Mouse (Mus musculus): Measurements from ENCODE around the gene Ifit1bl2. TPM values are rescaled to one million over a fixed set of nuclear protein-coding genes. Genes with fewer than 3 reads are reported as not detected.

The Ifit1bl2 gene
- total RNA-seq (2023) = not detected

GRCm38 (mm10) chr19:34640623-34641022 lies at the start of gene Ifit1bl2, which contains the start of gene Ifit1:
TSS of gene Ifit1bl2 (minus strand) at chr19:34640743.
TSS of gene Ifit1 (plus strand) at chr19:34640871.

DNA sequence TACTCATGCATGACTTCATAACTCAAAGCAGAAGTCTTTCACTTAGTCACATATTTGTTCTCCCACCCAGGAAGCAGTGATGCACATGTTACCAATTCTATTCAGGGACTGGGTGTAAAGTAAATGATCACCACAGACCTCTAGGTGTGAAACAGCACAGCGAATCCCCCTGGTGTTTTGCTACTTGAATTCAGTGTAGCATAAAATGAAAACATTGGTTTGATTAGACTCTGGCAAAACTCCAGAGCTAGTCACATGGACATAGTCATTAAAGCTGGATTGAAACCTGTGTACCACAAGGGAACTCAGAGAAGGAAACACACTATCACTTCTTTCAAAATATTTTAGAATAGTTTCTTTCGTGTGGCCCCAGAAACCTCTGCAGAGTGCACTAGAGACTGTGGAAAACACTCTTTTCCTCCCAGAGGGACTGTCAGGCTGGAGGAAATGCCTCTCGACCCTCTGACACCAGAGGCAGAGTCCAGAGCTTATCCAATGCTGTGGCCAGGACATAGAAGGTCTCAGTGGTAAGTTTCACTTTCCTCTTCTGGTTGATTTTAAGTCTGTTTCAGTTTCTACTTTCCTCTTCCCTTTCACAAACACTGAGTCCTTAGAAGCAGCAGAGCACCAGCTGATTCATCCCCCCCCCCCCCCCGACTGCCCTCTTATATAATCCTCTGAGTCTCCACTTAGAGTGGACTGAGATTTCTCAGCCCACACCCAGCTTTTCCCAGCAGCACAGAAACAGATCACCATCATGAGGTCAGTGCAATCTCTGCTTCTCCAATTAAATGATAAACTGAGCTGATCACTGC lies 33.1 kb downstream of the Ifit1bl2 start, which contains the start of gene Ifit3b:
Gene Ifit3b (plus strand): TSS at position 734 of the 815 bp plus-strand sequence.

DNA sequence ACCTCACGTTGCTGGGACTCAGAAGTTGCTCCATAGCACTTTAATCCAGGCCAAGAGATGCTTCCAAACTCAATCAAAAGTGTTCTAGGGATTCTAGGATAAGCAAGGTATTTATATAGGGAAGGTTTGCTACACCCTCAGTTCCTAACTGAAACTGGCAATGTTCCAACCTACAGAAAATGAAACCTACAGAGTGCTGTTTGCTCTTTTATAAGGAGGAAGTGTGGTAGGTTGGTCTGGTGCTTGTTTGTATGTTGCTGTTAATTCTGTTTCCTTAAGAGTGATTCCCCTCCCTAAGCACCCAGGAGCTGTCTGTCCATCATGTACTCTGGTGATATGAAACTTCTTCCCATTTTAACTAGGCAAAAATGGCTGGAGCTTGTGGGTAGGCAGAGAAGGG lies 38.7 kb downstream of the Ifit1bl2 start, which contains the start of gene Ifit1bl1:
Gene Ifit1bl1 (minus strand): TSS at position 69 of the 400 bp plus-strand sequence.

GRCm38 (mm10) chr19:34583126-34583766 lies 57.3 kb downstream of the Ifit1bl2 start, which contains the start of gene Ifit3:
TSS of gene Ifit3 (plus strand) at chr19:34583531.

Other genes starting within 250 kb of the Ifit1bl2 start
- not detected for gene Ch25h, start 165.6 kb downstream of the Ifit1bl2 start, total RNA-seq (2023)
- gene Lipa, start 113.3 kb downstream of the Ifit1bl2 start, total RNA-seq (2023) = 10 to 100 TPM; 52.3 to 53.2 TPM
- 10 to 100 TPM in 1 of 2 experiments, 1 to 10 TPM in 1; 5.7 to 13.7 TPM for gene Ifit2, start 90.0 kb downstream of the Ifit1bl2 start, total RNA-seq (2023)
- 10 to 100 TPM; 11.4 to 28.0 TPM for gene Ifit3, start 57.2 kb downstream of the Ifit1bl2 start, total RNA-seq (2023)
- 1 to 10 TPM; 3.0 to 7.1 TPM for gene Ifit1bl1, start 38.8 kb downstream of the Ifit1bl2 start, total RNA-seq (2023)
- gene Ifit3b, start 32.8 kb downstream of the Ifit1bl2 start, total RNA-seq (2023) = 1 to 10 TPM; 5.2 to 6.5 TPM
- gene Ifit1, start 128 bp upstream of the Ifit1bl2 start, total RNA-seq (2023) = 1 to 10 TPM; 1.6 to 5.1 TPM
- not detected for gene Slc16a12, start 106.5 kb upstream of the Ifit1bl2 start, total RNA-seq (2023)
- gene Pank1, start 238.7 kb upstream of the Ifit1bl2 start, total RNA-seq (2023) = 1 to 10 TPM; 6.8 to 7.3 TPM

Data from B cell, adult 67 days (primary cell).